Mouse (Mus musculus): ENCODE measurements around the gene Pja2.

DNA sequence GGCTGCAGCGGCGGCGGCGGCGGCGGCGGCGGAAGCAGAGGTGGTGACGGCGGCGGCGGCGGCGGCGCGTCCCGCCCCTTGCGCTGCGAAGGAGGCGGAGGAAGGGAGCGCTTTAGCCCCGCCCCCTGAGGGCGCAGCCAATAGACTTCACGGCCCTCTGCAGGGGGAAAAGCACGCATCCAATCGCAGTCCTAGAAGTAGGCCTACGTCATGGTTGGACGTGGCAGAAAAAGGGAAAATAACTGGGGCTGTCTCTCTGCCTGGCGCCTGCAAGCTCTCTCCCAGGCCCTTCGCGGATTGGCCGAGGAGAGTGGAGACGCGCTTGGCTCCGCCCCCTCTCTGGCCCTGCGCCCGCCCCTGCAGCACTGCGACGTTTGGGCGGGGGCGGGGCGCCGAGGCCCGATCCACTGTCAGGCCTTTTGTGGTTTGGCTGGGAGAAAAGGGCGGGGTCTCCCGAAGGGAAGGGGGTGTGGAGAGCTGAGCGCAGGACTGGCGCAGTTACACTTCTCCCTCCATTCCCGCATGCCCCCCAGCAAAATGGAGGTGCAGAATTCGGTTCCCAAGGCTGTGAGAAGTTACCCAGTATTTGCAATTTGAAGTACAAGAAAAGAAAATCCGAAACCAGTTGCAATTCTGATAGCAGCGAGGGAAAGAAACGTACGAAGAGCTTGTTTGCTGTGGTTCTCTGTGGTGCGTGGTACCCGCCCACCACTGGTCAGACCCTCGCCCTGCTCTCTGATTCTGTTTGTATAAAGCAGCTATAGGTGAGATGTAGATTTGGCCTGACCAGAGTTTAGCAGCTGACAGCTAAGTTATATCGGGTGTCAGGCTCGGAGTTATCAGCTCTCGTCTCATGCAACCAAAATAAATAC is at the start of gene Pja2:
- TF ChIP-seq POLR2A (IDR thresholded peaks at IDR 0.05; ENCODE audit: low read depth, low read length) (peak; percentile 32), CTCF (conservative IDR thresholded peaks at IDR 0.05; ENCODE audit: insufficient read depth, insufficient read length, low read depth, low read length) (no peak)
